Mouse (Mus musculus): ENCODE results near the gene Ccnjl.

DNA sequence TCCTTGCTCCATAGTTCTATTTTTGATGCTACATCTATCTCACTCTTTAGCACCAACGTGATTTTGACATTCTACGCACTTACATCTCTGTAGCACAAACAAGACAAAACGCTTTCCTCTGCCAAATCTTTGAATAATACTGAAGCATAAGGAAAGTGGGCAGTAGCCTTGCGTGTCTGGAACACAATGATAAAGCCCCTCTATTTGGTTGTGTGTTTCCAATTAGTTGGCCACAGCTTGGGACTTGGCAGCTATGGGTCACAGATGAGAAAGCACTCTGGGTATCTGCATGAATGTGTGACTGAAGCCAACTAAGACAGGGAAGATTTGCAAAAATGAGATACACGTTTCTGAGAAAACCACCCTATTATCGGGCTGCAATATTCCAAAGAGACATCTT lies 20.6 kb upstream of the Ccnjl start:
- TF ChIP-seq POLR2A (IDR thresholded peaks at IDR 0.05; ENCODE audit: insufficient read length, low read depth) (no peak), POLR2AphosphoS2 (IDR thresholded peaks at IDR 0.05; ENCODE audit: insufficient read length, low read depth) (no peak), E2F4 (IDR thresholded peaks at IDR 0.05; ENCODE audit: insufficient read depth) (no peak)

Data from myocyte (in vitro differentiated cells).